In the genomic region with DNA sequence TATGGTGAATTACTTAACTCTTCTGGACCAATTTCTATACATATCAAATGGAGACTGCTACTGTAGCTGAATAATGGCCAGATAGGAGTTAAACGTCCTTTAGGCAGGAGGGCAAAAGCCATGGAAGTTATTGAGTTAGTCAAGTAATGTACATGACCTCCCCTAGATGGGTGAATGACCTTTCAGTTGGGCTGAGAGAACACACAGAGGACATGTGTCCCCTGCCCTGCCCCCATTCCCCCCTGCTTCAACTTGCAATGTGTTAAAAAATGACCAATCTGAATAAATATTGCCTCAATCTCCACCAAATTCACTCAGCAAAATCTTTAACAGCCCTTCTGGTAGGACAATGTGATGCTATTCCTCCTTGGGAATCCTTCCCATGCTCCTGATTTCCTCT, we compare ENCODE assay signal across 19 mouse cellular contexts.
"Had no signal": no experiment of that assay in that cellular context is flagged by ENCODE, and none has a peak within 500 bp of the region (broad histone marks: within the 10 kb centered on the region; RNA-seq: fewer than 3 reads in every experiment).

No protein-coding gene starts in this region.

- DNase-seq: lung, adult 18-20 months; lung, embryonic 14.5 days; lung, postnatal 10 days; lung, postnatal 4 days; midbrain, embryonic 14.5 days; retina, postnatal 1 day; right cerebral cortex, adult 18-20 months; right cerebral cortex, postnatal 25 days; right cerebral cortex, postnatal 4 days; spleen, adult 18-20 months; thymus, adult 18-20 months; thymus, postnatal 14 days; thymus, postnatal 36 days had no signal

- H3K4me1 ChIP-seq: neural tube, embryonic 13.5 days; neural tube, embryonic 15.5 days had no signal

- ATAC-seq: midbrain, embryonic 16.5 days had no signal

- H3K9ac ChIP-seq: lung, embryonic 14.5 days; midbrain, embryonic 12.5 days; neural tube, embryonic 13.5 days; neural tube, embryonic 15.5 days had no signal

- H3K36me3 ChIP-seq: midbrain, embryonic 10.5 days; midbrain, embryonic 12.5 days; neural tube, embryonic 13.5 days; neural tube, embryonic 15.5 days had no signal

- H3K4me2 ChIP-seq: lung, embryonic 14.5 days; midbrain, embryonic 12.5 days; neural tube, embryonic 13.5 days; neural tube, embryonic 15.5 days had no signal

- H3K9me3 ChIP-seq: midbrain, embryonic 10.5 days; midbrain, embryonic 12.5 days; neural tube, embryonic 13.5 days; neural tube, embryonic 15.5 days had no signal

- H3K27me3 ChIP-seq: midbrain, embryonic 12.5 days; neural tube, embryonic 13.5 days; neural tube, embryonic 15.5 days had no signal

- H3K4me3 ChIP-seq: midbrain, embryonic 10.5 days; midbrain, embryonic 12.5 days; myocyte; neural tube, embryonic 13.5 days; neural tube, embryonic 15.5 days had no signal

- H3K27ac ChIP-seq: midbrain, embryonic 10.5 days; midbrain, embryonic 12.5 days; neural tube, embryonic 13.5 days; neural tube, embryonic 15.5 days had no signal
